8 mouse cellular contexts compared by ENCODE assay signal in the genomic region with DNA sequence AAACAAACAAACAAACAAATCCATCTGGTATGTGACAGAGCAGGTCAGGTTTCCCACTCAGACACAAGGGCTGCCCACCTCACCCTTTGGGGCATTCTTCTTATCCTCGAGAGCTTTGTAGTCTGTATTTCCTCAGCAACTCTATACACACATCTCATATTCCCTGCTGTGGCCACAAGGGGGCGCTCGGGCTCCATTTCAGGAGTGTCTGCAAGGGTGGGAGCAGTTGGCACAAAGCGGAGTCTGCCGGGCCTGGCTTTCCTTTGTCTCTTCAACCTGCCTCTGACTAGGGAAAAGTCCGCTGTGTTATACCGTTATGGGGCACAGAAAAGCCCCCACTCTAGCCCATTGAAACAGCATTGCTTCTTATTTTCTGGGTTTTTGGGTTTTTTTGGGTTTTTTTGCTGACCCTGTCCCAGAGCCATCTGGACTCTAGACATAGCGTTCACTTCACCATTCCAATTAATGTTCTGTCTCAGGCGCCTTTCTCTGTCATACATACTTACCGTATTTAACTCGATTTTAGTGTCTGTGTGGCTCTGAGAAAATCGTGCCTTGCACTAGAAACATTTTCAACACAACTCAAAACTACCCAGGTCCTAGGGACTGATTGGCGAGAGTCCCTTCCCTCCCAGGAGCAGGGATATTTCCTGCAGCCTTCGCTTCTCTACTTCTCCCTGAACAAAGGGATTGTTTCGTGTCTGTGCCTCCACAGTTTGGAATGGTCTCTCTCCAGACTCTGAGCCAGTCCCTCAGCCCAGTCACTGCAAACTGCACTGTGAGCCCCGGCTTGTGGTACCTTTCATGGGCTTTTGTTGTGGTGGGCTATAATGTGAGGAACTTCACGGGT. TPM values are rescaled to one million over a fixed set of nuclear protein-coding genes. Genes with fewer than 3 reads are reported as not detected.
DNase-seq lines count a peak whose midpoint lies in the region; ATAC-seq and TF ChIP-seq lines count a peak whose summit lies in the region.

No protein-coding gene starts in this region.

- DNase-seq in MN1 (ENCODE audit: low spot score): peak; percentile 88
- DNase-seq in cerebellum, adult 9-10 months: peak; percentile 94
- DNase-seq in frontal cortex, postnatal 10 days (ENCODE audit: low spot score in 2 of 2): peak; percentile 90 to 95
- DNase-seq in layer of hippocampus, postnatal 10 days (ENCODE audit: low spot score in 2 of 2): peak; percentile 99
- DNase-seq in lung, postnatal 0 days (ENCODE audit: low spot score): peak; percentile 94
- peak; percentile 94 for DNase-seq in ovary, postnatal 36 days (ENCODE audit: low spot score)
- DNase-seq in thymus, postnatal 14 days: peak; percentile 89

- TF ChIP-seq EP300 in lung, postnatal 0 days (IDR thresholded peaks at IDR 0.05): peak; percentile 68

- H3K36me3 ChIP-seq in hindbrain, embryonic 12.5 days: peaks cover 15% of the 10 kb centered on the region
- 0 out of 2 replicates have a peak, but pooled peaks cover 5% of the 10 kb centered on the region for H3K36me3 ChIP-seq in lung, postnatal 0 days (ENCODE audit: insufficient read depth, low read length)

- H3K9me3 ChIP-seq in hindbrain, embryonic 12.5 days (replicated peaks): no peaks in the 10 kb centered on the region
- no peaks in the 10 kb centered on the region for H3K9me3 ChIP-seq in lung, postnatal 0 days (ENCODE audit: low read length)

- 26% methylated on average over 17 of the region's 17 CpGs for WGBS in hindbrain, embryonic 12.5 days
- 34% methylated on average over 17 of the region's 17 CpGs for WGBS in lung, postnatal 0 days

- peak overlapping the region; percentile 60 for H3K27ac ChIP-seq in hindbrain, embryonic 12.5 days
- peak overlapping the region; percentile 43; the same call in 1 of the 2 replicates for H3K27ac ChIP-seq in lung, postnatal 0 days (ENCODE audit: low read length)

- H3K27me3 ChIP-seq in hindbrain, embryonic 12.5 days: no peaks in the 10 kb centered on the region
- no peaks in the 10 kb centered on the region for H3K27me3 ChIP-seq in lung, postnatal 0 days (replicated peaks; ENCODE audit: insufficient read depth, low read length)

- peak; percentile 98 for TF ChIP-seq CTCF in lung, postnatal 0 days (IDR thresholded peaks at IDR 0.05)

- peak overlapping the region; percentile 36; the same call in 1 of the 2 replicates for H3K9ac ChIP-seq in hindbrain, embryonic 12.5 days
- H3K9ac ChIP-seq in lung, postnatal 0 days (replicated peaks; ENCODE audit: low read depth): no peak overlapping the region

- H3K4me1 ChIP-seq in hindbrain, embryonic 12.5 days: peaks cover 20% of the 10 kb centered on the region
- H3K4me1 ChIP-seq in lung, postnatal 0 days (ENCODE audit: insufficient read depth, low read depth, low read length): peaks cover 7% of the 10 kb centered on the region

- ATAC-seq in hindbrain, embryonic 12.5 days (ENCODE audit: low FRiP score): peak; percentile 92
- peak; percentile 82 for ATAC-seq in lung, postnatal 0 days

- no peak overlapping the region for H3K4me3 ChIP-seq in hindbrain, embryonic 12.5 days
- no peak overlapping the region for H3K4me3 ChIP-seq in lung, postnatal 0 days (ENCODE audit: low read depth, low read length)

- no peak overlapping the region for H3K4me2 ChIP-seq in hindbrain, embryonic 12.5 days (replicated peaks)
- H3K4me2 ChIP-seq in lung, postnatal 0 days (replicated peaks; ENCODE audit: low read depth, low read length): no peak overlapping the region

RNA-seq across cellular contexts. Expression of gene Hs1bp3, which starts 13.8 kb away (rescaled TPM):
- 13.2 and 14.6 TPM in 2 replicates for polyA plus RNA-seq in hindbrain, embryonic 12.5 days (2016; fragmentation: Nextera tagmentation; extraction: Ambion mirVana)
- total RNA-seq in layer of hippocampus, postnatal 10 days (2021): 10 to 100 TPM; 10.5 to 12.0 TPM
- 8.6 and 8.7 TPM in 2 replicates for polyA plus RNA-seq in lung, postnatal 0 days (2015; fragmentation: Nextera tagmentation; extraction: Ambion mirVana)

RNA-seq across cellular contexts. Expression of gene Gdf7, which starts 25.3 kb away (rescaled TPM):
- 1.9 and 2.3 TPM in 2 replicates for polyA plus RNA-seq in hindbrain, embryonic 12.5 days (2016; fragmentation: Nextera tagmentation; extraction: Ambion mirVana)
- not detected for total RNA-seq in layer of hippocampus, postnatal 10 days (2021)
- not detected in 2 replicates for polyA plus RNA-seq in lung, postnatal 0 days (2015; fragmentation: Nextera tagmentation; extraction: Ambion mirVana)
